Mouse (Mus musculus) midbrain, postnatal 0 days (tissue): ENCODE data around the gene Slc30a10. TPM values are rescaled to one million over a fixed set of nuclear protein-coding genes. Genes with fewer than 3 reads are reported as not detected.
A peak's percentile ranks its signal among the peaks of the same experiment; 100 is the strongest.

Experiments used
- ATAC-seq: fragments of 200-750 bp; cut with Nextera tagmentation; 2 replicates; pipeline ENCODE4 v1.8.0; 2017; ENCODE audit warnings: moderate number of reproducible peaks, mild to moderate bottlenecking, moderate TSS enrichment, moderate library complexity; ENCODE audit not compliant: low FRiP score
- DNase-seq: peaks from one replicate; pipeline ENCODE4 v3.0.0-alpha.2; 2015; ENCODE audit warnings: low spot score
- H3K27ac ChIP-seq: fragments of 300-500 bp; sonication (generic); 2 replicates; pipeline ENCODE4 v1.5.1; 2014; ENCODE audit warnings: low read depth, mild to moderate bottlenecking, low read length, mixed read lengths
- H3K27me3 ChIP-seq: fragments of 300-500 bp; sonication (generic); 2 replicates; pipeline ENCODE4 v1.6.1; 2014; ENCODE audit warnings: low read length, control low read depth, mixed read lengths; ENCODE audit not compliant: insufficient read depth
- H3K36me3 ChIP-seq: fragments of 300-500 bp; sonication (generic); 2 replicates; pipeline ENCODE4 v1.6.1; 2014; ENCODE audit warnings: low read length, control low read depth, mixed read lengths; ENCODE audit not compliant: insufficient read depth
- H3K4me1 ChIP-seq: fragments of 300-500 bp; sonication (generic); 2 replicates; pipeline ENCODE4 v1.6.1; 2014; ENCODE audit warnings: mild to moderate bottlenecking, control low read depth, antibody characterized with exemption, low read length, mixed read lengths; ENCODE audit not compliant: insufficient read depth
- H3K4me2 ChIP-seq: fragments of 300-500 bp; sonication (generic); 2 replicates; pipeline ENCODE4 v1.6.1; 2014; ENCODE audit warnings: low read depth, mild to moderate bottlenecking, low read length, mixed read lengths; ENCODE audit not compliant: poor library complexity, severe bottlenecking
- H3K4me3 ChIP-seq: fragments of 300-500 bp; sonication (generic); 2 replicates; pipeline ENCODE4 v1.5.1; 2014; ENCODE audit warnings: low read depth, mild to moderate bottlenecking, low read length, moderate library complexity
- H3K9ac ChIP-seq: fragments of 300-500 bp; sonication (generic); replicated peaks from 2 replicates; pipeline ENCODE4 v1.6.1; 2014; ENCODE audit warnings: mild to moderate bottlenecking, low read length, moderate library complexity, mixed read lengths; ENCODE audit not compliant: poor library complexity, severe bottlenecking
- H3K9me3 ChIP-seq: fragments of 300-500 bp; sonication (generic); 2 replicates; pipeline ENCODE4 v1.6.1; 2016; ENCODE audit warnings: low read length, control low read depth
- CTCF ChIP-seq: IDR thresholded peaks from 2 replicates; pipeline ENCODE4 v1.5.1; 2016; ENCODE audit warnings: antibody characterized with exemption, mild to moderate bottlenecking
- WGBS: fragments of 180-500 bp; shearing (Covaris S2); extraction: QIAGEN DNeasy Blood & Tissue Kit; methylation state at CpG from one replicate; pipeline ENCODE4 v1.1.7; 2014; 5-methylcytosine and 5-hydroxymethylcytosine counted together
- polyA plus RNA-seq: library from polyadenylated mRNA; unstranded; fragments of >200 nt; fragmentation: Nextera tagmentation; extraction: Ambion mirVana; gene quantifications from 2 replicates; pipeline ENCODE4 v1.2.1, GENCODE M21; 2015
- total RNA-seq: library from RNA; depleted of rRNA; stranded (reverse); fragments of >200 nt; gene quantifications from 2 replicates; pipeline ENCODE4 v1.2.3, GENCODE M21; 2014

The Slc30a10 gene
- total and polyA plus RNA-seq, 2 experiments from 2014 or later: 6.6 to 21.9 TPM

- Histone ChIP-seq H3K27me3 (no peaks in the 10 kb centered on the region), H3K4me2 (no peak overlapping the region), H3K27ac (no peak overlapping the region; the same call in 1 of the 2 replicates), H3K36me3 (no peaks in the 10 kb centered on the region), H3K9me3 (no peaks in the 10 kb centered on the region), H3K4me1 (0 out of 2 replicates have a peak, but pooled peaks cover 2% of the 10 kb centered on the region), H3K9ac (no peak overlapping the region), H3K4me3 (no peak overlapping the region)
- DNase-seq: peak; percentile 87
- 59% methylated on average over 18 of the region's 18 CpGs for WGBS
- 0 out of 2 replicates have a peak, but pooled peaks have one; percentile 49 for ATAC-seq
- TF ChIP-seq CTCF: no peak
These were observed 12.8 kb upstream of the Slc30a10 start for GRCm38 (mm10) chr1:185441703-185442472.

- 90% methylated on average over 7 of the region's 7 CpGs for WGBS
- no peak for DNase-seq
- no peak for TF ChIP-seq CTCF
- H3K27ac ChIP-seq: no peak overlapping the region
- H3K4me2 ChIP-seq: no peak overlapping the region
- ATAC-seq: no peak
- no peaks in the 10 kb centered on the region; the same call in 1 of the 2 replicates for H3K36me3 ChIP-seq
- H3K27me3 ChIP-seq: no peaks in the 10 kb centered on the region
- H3K9ac ChIP-seq: no peak overlapping the region
- no peak overlapping the region for H3K4me3 ChIP-seq
- H3K9me3 ChIP-seq: no peaks in the 10 kb centered on the region
- no peaks in the 10 kb centered on the region for H3K4me1 ChIP-seq
These were observed 5.7 kb upstream of the Slc30a10 start for GRCm38 (mm10) chr1:185448936-185449335.

GRCm38 (mm10) chr1:185449727-185450126 lies 4.9 kb upstream of the Slc30a10 start:
- Histone ChIP-seq H3K4me3 (no peak overlapping the region), H3K9me3 (no peaks in the 10 kb centered on the region), H3K36me3 (no peaks in the 10 kb centered on the region; the same call in 1 of the 2 replicates), H3K27ac (no peak overlapping the region), H3K4me1 (no peaks in the 10 kb centered on the region), H3K9ac (no peak overlapping the region), H3K4me2 (no peak overlapping the region), H3K27me3 (no peaks in the 10 kb centered on the region)
- ATAC-seq (no peak), DNase-seq (no peak)
- TF ChIP-seq CTCF: no peak
- WGBS: 81% methylated on average over 2 of the region's 2 CpGs

GRCm38 (mm10) chr1:185451077-185451476 lies 3.6 kb upstream of the Slc30a10 start:
- no peaks in the 10 kb centered on the region for H3K9me3 ChIP-seq
- H3K9ac ChIP-seq: no peak overlapping the region
- ATAC-seq (no peak), DNase-seq (no peak)
- H3K27me3 ChIP-seq: no peaks in the 10 kb centered on the region
- no peaks in the 10 kb centered on the region; the same call in 1 of the 2 replicates for H3K36me3 ChIP-seq
- no peak overlapping the region for H3K4me2 ChIP-seq
- H3K4me1 ChIP-seq: peaks cover 3% of the 10 kb centered on the region; the same call in 1 of the 2 replicates
- no peak for TF ChIP-seq CTCF
- 83% methylated on average over 8 of the region's 8 CpGs for WGBS
- no peak overlapping the region for H3K27ac ChIP-seq
- H3K4me3 ChIP-seq: no peak overlapping the region

GRCm38 (mm10) chr1:185451495-185451894 lies 3.2 kb upstream of the Slc30a10 start:
- H3K4me1 ChIP-seq: peaks cover 6% of the 10 kb centered on the region
- no peak for ATAC-seq
- H3K9ac ChIP-seq: no peak overlapping the region
- no peaks in the 10 kb centered on the region for H3K27me3 ChIP-seq
- no peak overlapping the region for H3K27ac ChIP-seq
- no peak overlapping the region for H3K4me3 ChIP-seq
- no peak overlapping the region for H3K4me2 ChIP-seq
- 92% methylated on average over 3 of the region's 3 CpGs for WGBS
- H3K9me3 ChIP-seq: no peaks in the 10 kb centered on the region
- no peak for TF ChIP-seq CTCF
- no peaks in the 10 kb centered on the region; the same call in 1 of the 2 replicates for H3K36me3 ChIP-seq
- no peak for DNase-seq

- no peak for DNase-seq
- TF ChIP-seq CTCF: no peak
- no peak for ATAC-seq
- 93% methylated on average over 6 of the region's 6 CpGs for WGBS
- no peaks in the 10 kb centered on the region; the same call in 1 of the 2 replicates for H3K36me3 ChIP-seq
- no peaks in the 10 kb centered on the region for H3K27me3 ChIP-seq
- peaks cover 10% of the 10 kb centered on the region for H3K4me1 ChIP-seq
- no peak overlapping the region for H3K27ac ChIP-seq
- H3K9me3 ChIP-seq: no peaks in the 10 kb centered on the region
- H3K9ac ChIP-seq: no peak overlapping the region
- no peak overlapping the region for H3K4me2 ChIP-seq
- H3K4me3 ChIP-seq: no peak overlapping the region
These were observed 2.2 kb upstream of the Slc30a10 start for GRCm38 (mm10) chr1:185452461-185452860.
